Mouse (Mus musculus) limb, embryonic 13.5 days (tissue): ENCODE measurements around the gene Uprt. TPM values are rescaled to one million over a fixed set of nuclear protein-coding genes. Genes with fewer than 3 reads are reported as not detected.

Experiments
- ATAC-seq: fragments of 200-750 bp; cut with Nextera tagmentation; 2 replicates; pipeline ENCODE4 v1.8.0; 2017; ENCODE audit warnings: low read depth, moderate number of reproducible peaks, moderate TSS enrichment; ENCODE audit not compliant: low FRiP score
- H3K27ac ChIP-seq: fragments of 300-500 bp; sonication (generic); 2 replicates; pipeline ENCODE4 v1.5.1; 2015; ENCODE audit warnings: inconsistent platforms, mild to moderate bottlenecking, moderate library complexity
- H3K27me3 ChIP-seq: fragments of 300-500 bp; sonication (generic); 2 replicates; pipeline ENCODE4 v1.6.1; 2015; ENCODE audit warnings: mild to moderate bottlenecking, inconsistent platforms
- H3K36me3 ChIP-seq: fragments of 300-500 bp; sonication (generic); 2 replicates; pipeline ENCODE4 v1.6.1; 2015; ENCODE audit warnings: inconsistent platforms, mild to moderate bottlenecking, moderate library complexity
- H3K4me1 ChIP-seq: fragments of 300-500 bp; sonication (generic); 2 replicates; pipeline ENCODE4 v1.6.1; 2015; ENCODE audit warnings: inconsistent platforms
- H3K4me2 ChIP-seq: fragments of 300-500 bp; sonication (generic); replicated peaks from 2 replicates; pipeline ENCODE4 v1.6.1; 2015; ENCODE audit warnings: inconsistent platforms, mild to moderate bottlenecking, moderate library complexity
- H3K4me3 ChIP-seq: fragments of 300-500 bp; sonication (generic); 2 replicates; pipeline ENCODE4 v1.5.1; 2015; ENCODE audit warnings: moderate library complexity, mild to moderate bottlenecking, inconsistent platforms
- H3K9ac ChIP-seq: fragments of 300-500 bp; sonication (generic); 2 replicates; pipeline ENCODE4 v1.6.1; 2015; ENCODE audit warnings: mild to moderate bottlenecking, inconsistent platforms
- H3K9me3 ChIP-seq: fragments of 300-500 bp; sonication (generic); 2 replicates; pipeline ENCODE4 v1.6.1; 2016; ENCODE audit warnings: inconsistent platforms
- WGBS: fragments of 180-500 bp; shearing (Covaris S2); methylation state at CpG from one replicate; pipeline ENCODE4 v1.1.7; 2015; 5-methylcytosine and 5-hydroxymethylcytosine counted together
- polyA plus RNA-seq: library from polyadenylated mRNA; unstranded; fragments of >200 nt; fragmentation: Nextera tagmentation; extraction: Ambion mirVana; gene quantifications from 2 replicates; pipeline ENCODE4 v1.2.1, GENCODE M21; 2015

The Uprt gene
- polyA plus RNA-seq, 1 experiment from 2014 or later: 1.2 TPM

GRCm38 (mm10) chrX:104542635-104543034 lies 60.0 kb downstream of the Uprt start:
- no peaks in the 10 kb centered on the region for H3K9me3 ChIP-seq
- H3K36me3 ChIP-seq: no peaks in the 10 kb centered on the region
- ATAC-seq: no peak
- H3K4me1 ChIP-seq: no peaks in the 10 kb centered on the region
- H3K4me3 ChIP-seq: no peak overlapping the region
- 90% methylated on average over 4 of the region's 4 CpGs for WGBS
- H3K9ac ChIP-seq: no peak overlapping the region
- no peak overlapping the region for H3K4me2 ChIP-seq
- peaks cover 12% of the 10 kb centered on the region; the same call in 1 of the 2 replicates for H3K27me3 ChIP-seq
- no peak overlapping the region for H3K27ac ChIP-seq

GRCm38 (mm10) chrX:104543919-104544595 lies 61.4 kb downstream of the Uprt start:
- Histone ChIP-seq H3K27ac (no peak overlapping the region), H3K4me1 (no peaks in the 10 kb centered on the region), H3K36me3 (no peaks in the 10 kb centered on the region), H3K9me3 (no peaks in the 10 kb centered on the region), H3K9ac (no peak overlapping the region), H3K4me3 (no peak overlapping the region), H3K27me3 (peaks cover 7% of the 10 kb centered on the region; the same call in 1 of the 2 replicates), H3K4me2 (no peak overlapping the region)
- WGBS: 79% methylated on average over 4 of the region's 4 CpGs
- ATAC-seq: no peak

- H3K9ac ChIP-seq: no peak overlapping the region
- WGBS: 88% methylated on average over 1 of the region's 1 CpGs
- H3K4me1 ChIP-seq: no peaks in the 10 kb centered on the region
- no peak overlapping the region for H3K27ac ChIP-seq
- ATAC-seq: no peak
- peaks cover 4% of the 10 kb centered on the region; the same call in 1 of the 2 replicates for H3K27me3 ChIP-seq
- no peak overlapping the region for H3K4me2 ChIP-seq
- H3K36me3 ChIP-seq: no peaks in the 10 kb centered on the region
- H3K9me3 ChIP-seq: no peaks in the 10 kb centered on the region
- H3K4me3 ChIP-seq: no peak overlapping the region
Measured at GRCm38 (mm10) chrX:104545283-104545682, 62.7 kb downstream of the Uprt start.

Other genes with a start within 250 kb of the Uprt start
- gene Abcb7, start 69.0 kb upstream of the Uprt start, polyA plus RNA-seq: 5.7 and 5.9 TPM in 2 replicates
- gene Zdhhc15, start 188.2 kb downstream of the Uprt start, polyA plus RNA-seq: 13.5 and 14.5 TPM in 2 replicates